Mouse (Mus musculus) bone marrow, adult 2 months (tissue): Measurements from ENCODE around the gene Insig2.

ENCODE experiments used
- CTCF ChIP-seq: fragments of 200-500 bp; IDR thresholded peaks from 2 replicates; pipeline ENCODE4 v1.5.1; 2011; ENCODE audit warnings: low read length, control low read depth; ENCODE audit not compliant: control insufficient read depth, insufficient read depth
- POLR2A ChIP-seq: fragments of 200-500 bp; IDR thresholded peaks from 2 replicates; pipeline ENCODE4 v1.6.1; 2011; ENCODE audit warnings: low read depth, mild to moderate bottlenecking, control low read depth, low read length, borderline replicate concordance; ENCODE audit not compliant: control insufficient read depth

DNA sequence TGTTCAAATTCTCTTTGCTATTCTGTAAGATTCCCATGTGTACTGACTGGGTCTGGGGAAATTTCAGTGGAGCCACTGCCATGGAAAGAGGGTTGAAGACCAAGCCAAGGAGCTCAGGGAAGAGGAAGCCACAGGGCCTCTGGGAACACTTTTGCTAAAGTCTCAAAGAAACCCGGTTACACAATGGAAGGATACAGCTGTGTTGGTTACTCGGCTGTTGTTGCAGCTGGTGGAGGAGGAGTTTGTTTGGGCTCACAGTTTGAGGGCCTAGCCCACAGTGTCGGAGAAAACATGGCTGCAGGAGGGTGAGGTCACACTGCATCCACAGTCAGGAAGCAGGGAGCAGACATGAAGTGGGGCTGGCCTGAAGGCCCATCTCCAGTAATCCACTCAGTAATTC is 38.8 kb downstream of the Insig2 start:
- TF ChIP-seq CTCF (no peak), POLR2A (no peak)
